Mouse (Mus musculus): ENCODE measurements at regions not wholly inside any gene's neighbourhood (a gene's known extent, or its start where the extent isn't known, plus 50 kb on each side); places are given as distances from the start of the nearest gene placed in this dataset.
A peak's percentile ranks its signal among the peaks of the same experiment; 100 is the strongest.

DNA sequence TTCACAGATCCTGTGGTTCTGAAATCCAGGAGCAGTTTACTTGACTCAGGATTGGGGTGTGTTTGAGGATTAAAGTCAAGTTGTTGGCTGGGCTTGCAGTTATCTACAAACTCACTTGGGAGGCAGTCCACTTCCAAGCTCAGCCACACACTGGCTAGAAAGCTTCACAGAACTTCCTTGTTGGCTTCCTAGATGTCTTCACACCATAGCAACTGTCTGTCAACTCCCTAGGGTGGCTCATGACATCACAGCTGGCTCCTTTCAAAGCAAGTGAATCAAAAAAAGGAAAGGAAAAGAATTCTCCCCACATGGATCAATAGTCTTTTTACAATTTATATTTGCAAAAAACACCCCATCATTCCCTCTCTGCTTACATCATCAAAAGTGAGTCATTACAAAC, 408.9 kb downstream of the Sorl1 start:
- Histone ChIP-seq H3K27me3 (ENCODE audit: control insufficient read depth, insufficient read depth, low read depth, low read length) (no peaks in the 10 kb centered on the region; the same call in 1 of the 2 replicates), H3K9ac (ENCODE audit: low read length) (no peak overlapping the region), H3K36me3 (ENCODE audit: control insufficient read depth, insufficient read depth, low read length) (no peaks in the 10 kb centered on the region), H3K4me1 (replicated peaks; ENCODE audit: control insufficient read depth, insufficient read depth, low read length) (no peaks in the 10 kb centered on the region), H3K27ac (ENCODE audit: low read length) (no peak overlapping the region), H3K4me3 (ENCODE audit: low read length) (no peak overlapping the region), H3K9me3 (ENCODE audit: control insufficient read depth, low read length) (no peaks in the 10 kb centered on the region; the same call in 1 of the 2 replicates), H3K4me2 (ENCODE audit: low read depth, low read length) (no peak overlapping the region)
- no peak for ATAC-seq (ENCODE audit: low read depth)

- H3K36me3 ChIP-seq (ENCODE audit: control insufficient read depth, insufficient read depth, low read length): no peaks in the 10 kb centered on the region
- H3K27me3 ChIP-seq (ENCODE audit: control insufficient read depth, insufficient read depth, low read depth, low read length): peaks cover 23% of the 10 kb centered on the region
- H3K4me3 ChIP-seq (ENCODE audit: low read length): no peak overlapping the region
- ATAC-seq (ENCODE audit: low read depth): peak; percentile 78
- H3K4me2 ChIP-seq (ENCODE audit: low read depth, low read length): no peak overlapping the region
- no peak overlapping the region for H3K27ac ChIP-seq (ENCODE audit: low read length)
- H3K4me1 ChIP-seq (replicated peaks; ENCODE audit: control insufficient read depth, insufficient read depth, low read length): peaks cover 10% of the 10 kb centered on the region
- no peak overlapping the region for H3K9ac ChIP-seq (ENCODE audit: low read length)
- H3K9me3 ChIP-seq (ENCODE audit: control insufficient read depth, low read length): no peaks in the 10 kb centered on the region
Observed at GRCm38 (mm10) chr9:41705972-41706371, 418.1 kb downstream of the Sorl1 start.

- Histone ChIP-seq H3K4me2 (ENCODE audit: low read depth, low read length) (no peak overlapping the region), H3K9me3 (ENCODE audit: control insufficient read depth, low read length) (no peaks in the 10 kb centered on the region), H3K27ac (ENCODE audit: low read length) (no peak overlapping the region), H3K36me3 (ENCODE audit: control insufficient read depth, insufficient read depth, low read length) (no peaks in the 10 kb centered on the region), H3K27me3 (ENCODE audit: control insufficient read depth, insufficient read depth, low read depth, low read length) (peaks cover 25% of the 10 kb centered on the region), H3K9ac (ENCODE audit: low read length) (no peak overlapping the region), H3K4me3 (ENCODE audit: low read length) (no peak overlapping the region), H3K4me1 (replicated peaks; ENCODE audit: control insufficient read depth, insufficient read depth, low read length) (peaks cover 10% of the 10 kb centered on the region)
- WGBS: 17% methylated on average over 8 of the region's 8 CpGs
- peak; percentile 91 for ATAC-seq (ENCODE audit: low read depth)
Observed at GRCm38 (mm10) chr9:41705461-41705903, 418.6 kb downstream of the Sorl1 start.

GRCm38 (mm10) chr9:41703091-41703490, 421.0 kb downstream of the Sorl1 start:
- H3K4me3 ChIP-seq (ENCODE audit: low read length): no peak overlapping the region
- ATAC-seq (ENCODE audit: low read depth): no peak
- H3K9me3 ChIP-seq (ENCODE audit: control insufficient read depth, low read length): no peaks in the 10 kb centered on the region
- no peaks in the 10 kb centered on the region for H3K36me3 ChIP-seq (ENCODE audit: control insufficient read depth, insufficient read depth, low read length)
- H3K4me2 ChIP-seq (ENCODE audit: low read depth, low read length): no peak overlapping the region
- H3K9ac ChIP-seq (ENCODE audit: low read length): no peak overlapping the region
- peaks cover 10% of the 10 kb centered on the region for H3K4me1 ChIP-seq (replicated peaks; ENCODE audit: control insufficient read depth, insufficient read depth, low read length)
- H3K27me3 ChIP-seq (ENCODE audit: control insufficient read depth, insufficient read depth, low read depth, low read length): peaks cover 19% of the 10 kb centered on the region
- no peak overlapping the region for H3K27ac ChIP-seq (ENCODE audit: low read length)
- WGBS: 56% methylated on average over 6 of the region's 6 CpGs

- ATAC-seq (ENCODE audit: low read depth): no peak
- H3K27me3 ChIP-seq (ENCODE audit: control insufficient read depth, insufficient read depth, low read depth, low read length): peaks cover 12% of the 10 kb centered on the region
- no peaks in the 10 kb centered on the region for H3K36me3 ChIP-seq (ENCODE audit: control insufficient read depth, insufficient read depth, low read length)
- H3K4me1 ChIP-seq (replicated peaks; ENCODE audit: control insufficient read depth, insufficient read depth, low read length): peaks cover 10% of the 10 kb centered on the region
- H3K4me3 ChIP-seq (ENCODE audit: low read length): no peak overlapping the region
- no peak overlapping the region for H3K27ac ChIP-seq (ENCODE audit: low read length)
- H3K9me3 ChIP-seq (ENCODE audit: control insufficient read depth, low read length): no peaks in the 10 kb centered on the region
- WGBS: 18% methylated on average over 6 of the region's 6 CpGs
- no peak overlapping the region for H3K4me2 ChIP-seq (ENCODE audit: low read depth, low read length)
- H3K9ac ChIP-seq (ENCODE audit: low read length): no peak overlapping the region
Observed at GRCm38 (mm10) chr9:41700683-41701082, 423.4 kb downstream of the Sorl1 start.

GRCm38 (mm10) chr9:41699031-41699430, 425.1 kb downstream of the Sorl1 start:
- Histone ChIP-seq H3K9ac (ENCODE audit: low read length) (no peak overlapping the region), H3K4me2 (ENCODE audit: low read depth, low read length) (no peak overlapping the region), H3K9me3 (ENCODE audit: control insufficient read depth, low read length) (no peaks in the 10 kb centered on the region), H3K27me3 (ENCODE audit: control insufficient read depth, insufficient read depth, low read depth, low read length) (peaks cover 12% of the 10 kb centered on the region), H3K36me3 (ENCODE audit: control insufficient read depth, insufficient read depth, low read length) (no peaks in the 10 kb centered on the region), H3K27ac (ENCODE audit: low read length) (no peak overlapping the region), H3K4me1 (replicated peaks; ENCODE audit: control insufficient read depth, insufficient read depth, low read length) (no peaks in the 10 kb centered on the region), H3K4me3 (ENCODE audit: low read length) (no peak overlapping the region)
- ATAC-seq (ENCODE audit: low read depth): no peak
- 67% methylated on average over 4 of the region's 4 CpGs for WGBS

GRCm38 (mm10) chr9:41697611-41698467, 426.3 kb downstream of the Sorl1 start:
- Histone ChIP-seq H3K27me3 (ENCODE audit: control insufficient read depth, insufficient read depth, low read depth, low read length) (peaks cover 12% of the 10 kb centered on the region), H3K9me3 (ENCODE audit: control insufficient read depth, low read length) (no peaks in the 10 kb centered on the region), H3K4me1 (replicated peaks; ENCODE audit: control insufficient read depth, insufficient read depth, low read length) (no peaks in the 10 kb centered on the region), H3K4me2 (ENCODE audit: low read depth, low read length) (no peak overlapping the region), H3K9ac (ENCODE audit: low read length) (no peak overlapping the region), H3K27ac (ENCODE audit: low read length) (no peak overlapping the region), H3K36me3 (ENCODE audit: control insufficient read depth, insufficient read depth, low read length) (no peaks in the 10 kb centered on the region), H3K4me3 (ENCODE audit: low read length) (no peak overlapping the region)
- ATAC-seq (ENCODE audit: low read depth): peak; percentile 78
- 53% methylated on average over 24 of the region's 24 CpGs for WGBS

- Histone ChIP-seq H3K36me3 (ENCODE audit: control insufficient read depth, insufficient read depth, low read length) (no peaks in the 10 kb centered on the region), H3K9ac (ENCODE audit: low read length) (no peak overlapping the region), H3K4me1 (replicated peaks; ENCODE audit: control insufficient read depth, insufficient read depth, low read length) (no peaks in the 10 kb centered on the region), H3K27me3 (ENCODE audit: control insufficient read depth, insufficient read depth, low read depth, low read length) (peaks cover 11% of the 10 kb centered on the region), H3K27ac (ENCODE audit: low read length) (no peak overlapping the region), H3K4me2 (ENCODE audit: low read depth, low read length) (no peak overlapping the region), H3K4me3 (ENCODE audit: low read length) (no peak overlapping the region), H3K9me3 (ENCODE audit: control insufficient read depth, low read length) (no peaks in the 10 kb centered on the region)
- no peak for ATAC-seq (ENCODE audit: low read depth)
Observed at GRCm38 (mm10) chr9:41697160-41697559, 426.9 kb downstream of the Sorl1 start.

- Histone ChIP-seq H3K9me3 (ENCODE audit: control insufficient read depth, low read length) (no peaks in the 10 kb centered on the region), H3K27me3 (ENCODE audit: control insufficient read depth, insufficient read depth, low read depth, low read length) (no peaks in the 10 kb centered on the region), H3K4me2 (ENCODE audit: low read depth, low read length) (no peak overlapping the region), H3K36me3 (ENCODE audit: control insufficient read depth, insufficient read depth, low read length) (no peaks in the 10 kb centered on the region), H3K27ac (ENCODE audit: low read length) (no peak overlapping the region), H3K9ac (ENCODE audit: low read length) (no peak overlapping the region), H3K4me3 (ENCODE audit: low read length) (no peak overlapping the region), H3K4me1 (replicated peaks; ENCODE audit: control insufficient read depth, insufficient read depth, low read length) (no peaks in the 10 kb centered on the region)
- WGBS: 31% methylated on average over 1 of the region's 1 CpGs
- peak; percentile 47 for ATAC-seq (ENCODE audit: low read depth)
Observed at GRCm38 (mm10) chr9:41682911-41683310, 441.2 kb downstream of the Sorl1 start.
